8 mouse cellular contexts compared by ENCODE assay signal in the genomic region with DNA sequence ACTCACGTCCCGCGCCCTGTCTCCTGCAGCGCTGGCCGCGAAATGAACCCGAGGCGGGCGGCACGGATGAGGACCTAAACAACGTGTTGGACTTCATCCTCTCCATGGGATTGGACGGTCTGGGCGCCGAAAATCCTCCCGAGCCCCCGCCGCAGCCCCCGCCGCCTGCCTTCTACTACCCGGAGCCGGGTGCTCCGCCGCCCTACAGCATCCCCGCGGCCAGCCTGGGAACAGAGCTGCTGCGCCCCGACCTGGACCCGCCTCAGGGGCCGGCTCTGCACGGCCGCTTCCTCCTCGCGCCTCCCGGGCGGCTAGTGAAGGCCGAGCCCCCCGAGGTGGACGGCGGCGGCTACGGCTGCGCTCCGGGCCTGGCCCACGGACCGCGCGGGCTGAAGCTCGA. TPM values are rescaled to one million over a fixed set of nuclear protein-coding genes. Genes with fewer than 3 reads are reported as not detected.
DNase-seq lines count a peak whose midpoint lies in the region; ATAC-seq and TF ChIP-seq lines count a peak whose summit lies in the region.

No protein-coding gene starts in this region.

- DNase-seq in heart, adult 11 months: no peak
- DNase-seq in ES-E14 (ENCODE audit: low read depth, low spot score): no peak
- no peak for DNase-seq in embryonic facial prominence, embryonic 14.5 days (ENCODE audit: low spot score)
- DNase-seq in midbrain, postnatal 0 days (ENCODE audit: low spot score): no peak
- no peak for DNase-seq in left cerebral cortex, postnatal 36 days (ENCODE audit: low spot score in 2 of 2)
- DNase-seq in frontal cortex, adult 2 months (ENCODE audit: extremely low spot score in 1 of 2, low spot score in 1 of 2): no peak

- H3K4me1 ChIP-seq in heart, embryonic 14.5 days (ENCODE audit: control insufficient read depth in 2 of 2, insufficient read depth in 2 of 2, low read length in 2 of 2): peaks cover 18 to 27% of the 10 kb centered on the region in 2 experiments
- H3K4me1 ChIP-seq in ES-E14 (ENCODE audit: control insufficient read depth in 2 of 2, insufficient read depth in 2 of 2, low read length in 2 of 2, poor library complexity in 1 of 2): peaks cover 9 to 16% of the 10 kb centered on the region in 2 experiments
- no peaks in the 10 kb centered on the region for H3K4me1 ChIP-seq in embryonic facial prominence, embryonic 14.5 days (ENCODE audit: control insufficient read depth, insufficient read depth, low read length)
- peaks cover 14% of the 10 kb centered on the region for H3K4me1 ChIP-seq in intestine, embryonic 16.5 days (ENCODE audit: control insufficient read depth, insufficient read depth, low read length)
- no peaks in the 10 kb centered on the region for H3K4me1 ChIP-seq in midbrain, postnatal 0 days (ENCODE audit: insufficient read depth, low read length)

- in situ Hi-C loops in ES-E14 (cut with MboI; ENCODE audit: low sequenced_read_pairs in 2 of 2, unreplicated experiment in 2 of 2): no loop called here

- WGBS in heart, embryonic 14.5 days: 1% methylated on average over 45 of the region's 48 CpGs
- WGBS in embryonic facial prominence, embryonic 14.5 days: 2% methylated on average over 24 of the region's 48 CpGs
- under 1% methylated on average over 46 of the region's 48 CpGs for WGBS in intestine, embryonic 16.5 days
- WGBS in midbrain, postnatal 0 days: under 1% methylated on average over 34 of the region's 48 CpGs

- peak overlapping the region; percentile 86 for H3K9ac ChIP-seq in heart, embryonic 14.5 days (ENCODE audit: low read length)
- peak overlapping the region; percentile 95 for H3K9ac ChIP-seq in ES-E14 (ENCODE audit: insufficient read depth, low read depth, low read length, poor library complexity, severe bottlenecking)
- peak overlapping the region; percentile 72 for H3K9ac ChIP-seq in embryonic facial prominence, embryonic 14.5 days (ENCODE audit: low read depth, low read length)
- H3K9ac ChIP-seq in intestine, embryonic 16.5 days (ENCODE audit: low read depth, low read length): peak overlapping the region; percentile 71
- peak overlapping the region; percentile 56 for H3K9ac ChIP-seq in midbrain, postnatal 0 days (replicated peaks; ENCODE audit: low read length, poor library complexity, severe bottlenecking)

- TF ChIP-seq CTCF in midbrain, postnatal 0 days (IDR thresholded peaks at IDR 0.05): no peak

- intact Hi-C loops in left cerebral cortex, postnatal 36 days (cut with DNase I): loop anchor here (5.0 kb wide), 2 partner anchors 33 to 47 kb away; no protein-coding TSS in a partner anchor

- H3K4me2 ChIP-seq in heart, embryonic 14.5 days (ENCODE audit: low read length): peak overlapping the region; percentile 90
- peak overlapping the region; percentile 86 for H3K4me2 ChIP-seq in embryonic facial prominence, embryonic 14.5 days (ENCODE audit: low read depth, low read length)
- H3K4me2 ChIP-seq in intestine, embryonic 16.5 days (ENCODE audit: low read depth, low read length): peak overlapping the region; percentile 96
- peak overlapping the region; percentile 59 for H3K4me2 ChIP-seq in midbrain, postnatal 0 days (ENCODE audit: low read depth, low read length, poor library complexity, severe bottlenecking)

- H3K27me3 ChIP-seq in heart, embryonic 14.5 days (ENCODE audit: control insufficient read depth, insufficient read depth, low read length): no peaks in the 10 kb centered on the region
- peaks cover 38% of the 10 kb centered on the region for H3K27me3 ChIP-seq in embryonic facial prominence, embryonic 14.5 days (replicated peaks; ENCODE audit: control insufficient read depth, insufficient read depth, low read length)
- H3K27me3 ChIP-seq in intestine, embryonic 16.5 days (replicated peaks; ENCODE audit: control insufficient read depth, insufficient read depth, low read length): peaks cover 32% of the 10 kb centered on the region
- peaks cover 22% of the 10 kb centered on the region for H3K27me3 ChIP-seq in midbrain, postnatal 0 days (ENCODE audit: insufficient read depth, low read length)

- peak overlapping the region; percentile 77 to 89 for H3K4me3 ChIP-seq in heart, embryonic 14.5 days (ENCODE audit: control insufficient read depth in 1 of 2, insufficient read depth in 1 of 2, low read depth in 1 of 2, low read length in 2 of 2)
- H3K4me3 ChIP-seq in ES-E14 (ENCODE audit: insufficient read depth in 1 of 2, low read depth in 1 of 2, low read length in 2 of 2, poor library complexity in 1 of 2, severe bottlenecking in 1 of 2): peak overlapping the region; percentile 89 to 96
- H3K4me3 ChIP-seq in embryonic facial prominence, embryonic 14.5 days (ENCODE audit: low read depth, low read length): peak overlapping the region; percentile 55
- peak overlapping the region; percentile 65 for H3K4me3 ChIP-seq in intestine, embryonic 16.5 days (ENCODE audit: low read length)
- H3K4me3 ChIP-seq in midbrain, postnatal 0 days (ENCODE audit: low read depth, low read length): peak overlapping the region; percentile 44

- no peaks in the 10 kb centered on the region for H3K9me3 ChIP-seq in heart, embryonic 14.5 days (ENCODE audit: control insufficient read depth, low read length)
- H3K9me3 ChIP-seq in ES-E14 (ENCODE audit: control insufficient read depth, insufficient read depth, low read depth, low read length): no peaks in the 10 kb centered on the region
- H3K9me3 ChIP-seq in embryonic facial prominence, embryonic 14.5 days (ENCODE audit: control insufficient read depth, low read length): no peaks in the 10 kb centered on the region
- no peaks in the 10 kb centered on the region for H3K9me3 ChIP-seq in intestine, embryonic 16.5 days (ENCODE audit: control insufficient read depth, low read length)
- no peaks in the 10 kb centered on the region for H3K9me3 ChIP-seq in midbrain, postnatal 0 days (ENCODE audit: low read length)

- H3K36me3 ChIP-seq in heart, embryonic 14.5 days (ENCODE audit: control insufficient read depth, insufficient read depth, low read length): peaks cover 19% of the 10 kb centered on the region
- peaks cover 46% of the 10 kb centered on the region for H3K36me3 ChIP-seq in ES-E14 (ENCODE audit: control insufficient read depth, insufficient read depth, low read length, poor library complexity, severe bottlenecking)
- no peaks in the 10 kb centered on the region; the same call in 1 of the 2 replicates for H3K36me3 ChIP-seq in embryonic facial prominence, embryonic 14.5 days (ENCODE audit: control insufficient read depth, insufficient read depth, low read length)
- no peaks in the 10 kb centered on the region for H3K36me3 ChIP-seq in intestine, embryonic 16.5 days (ENCODE audit: control insufficient read depth, insufficient read depth, low read length)
- H3K36me3 ChIP-seq in midbrain, postnatal 0 days (ENCODE audit: insufficient read depth, low read length): no peaks in the 10 kb centered on the region

- peak overlapping the region; percentile 71 to 86 for H3K27ac ChIP-seq in heart, embryonic 14.5 days (replicated peaks in 1 of 2; ENCODE audit: control insufficient read depth in 1 of 2, insufficient read depth in 1 of 2, low read depth in 2 of 2, low read length in 2 of 2)
- peak overlapping the region; percentile 88 for H3K27ac ChIP-seq in ES-E14 (ENCODE audit: insufficient read depth, low read depth, low read length, poor library complexity, severe bottlenecking)
- no peak overlapping the region; the same call in 1 of the 2 replicates for H3K27ac ChIP-seq in embryonic facial prominence, embryonic 14.5 days (replicated peaks; ENCODE audit: low read depth, low read length)
- no peak overlapping the region; the same call in 1 of the 2 replicates for H3K27ac ChIP-seq in intestine, embryonic 16.5 days (ENCODE audit: low read length)
- no peak overlapping the region for H3K27ac ChIP-seq in midbrain, postnatal 0 days (ENCODE audit: low read depth, low read length)

- peak; percentile 14 for ATAC-seq in heart, embryonic 14.5 days (ENCODE audit: insufficient number of reproducible peaks, insufficient read depth, low FRiP score, low read depth)
- no peak for ATAC-seq in embryonic facial prominence, embryonic 14.5 days (ENCODE audit: low read depth)
- ATAC-seq in intestine, embryonic 16.5 days: peak; percentile 32
- peak; percentile 11; the same call in 1 of the 2 replicates for ATAC-seq in midbrain, postnatal 0 days (ENCODE audit: low FRiP score)

TF ChIP-seq in ES-E14, 5 proteins besides CTCF, POLR2A, EP300 and RAD21:
- no peak for TF ChIP-seq ZNF384 (IDR thresholded peaks at IDR 0.05; ENCODE audit: low read depth, low read length)

RNA-seq across cellular contexts. Expression of gene Klf2, which starts 0.6 kb away (rescaled TPM):
- polyA plus RNA-seq in heart, embryonic 14.5 days (2014; fragmentation: Nextera tagmentation; extraction: Ambion mirVana): 22.0 and 24.1 TPM in 2 replicates
- total RNA-seq in ES-E14 (2012; rRNA removed): 55.0 and 58.5 TPM in 2 replicates
- polyA plus RNA-seq in embryonic facial prominence, embryonic 14.5 days (2014; fragmentation: Nextera tagmentation; extraction: Ambion mirVana): 19.9 and 22.1 TPM in 2 replicates
- polyA plus RNA-seq in intestine, embryonic 16.5 days (2015; fragmentation: Nextera tagmentation; extraction: Ambion mirVana): 3.6 and 5.1 TPM in 2 replicates
- total RNA-seq in midbrain, postnatal 0 days (2014; rRNA removed): 5.3 and 7.8 TPM in 2 replicates
- 9.8 and 10.5 TPM in 2 replicates for polyA plus RNA-seq in midbrain, postnatal 0 days (2015; fragmentation: Nextera tagmentation; extraction: Ambion mirVana)
- 10 to 100 TPM; 13.5 to 22.2 TPM for total RNA-seq in left cerebral cortex, postnatal 36 days (2021)
- 10.3 and 18.3 TPM in 2 replicates for polyA plus RNA-seq in frontal cortex, adult 2 months (2012; rRNA removed)

RNA-seq across cellular contexts. Expression of gene Gm10282, which starts 14.3 kb away (rescaled TPM):
- 17.9 and 18.1 TPM in 2 replicates for polyA plus RNA-seq in heart, embryonic 14.5 days (2014; fragmentation: Nextera tagmentation; extraction: Ambion mirVana)
- 13.0 and 21.2 TPM in 2 replicates for total RNA-seq in ES-E14 (2012; rRNA removed)
- polyA plus RNA-seq in embryonic facial prominence, embryonic 14.5 days (2014; fragmentation: Nextera tagmentation; extraction: Ambion mirVana): 23.1 and 26.5 TPM in 2 replicates
- 14.3 and 18.9 TPM in 2 replicates for polyA plus RNA-seq in intestine, embryonic 16.5 days (2015; fragmentation: Nextera tagmentation; extraction: Ambion mirVana)
- 2.4 and 3.9 TPM in 2 replicates for total RNA-seq in midbrain, postnatal 0 days (2014; rRNA removed)
- polyA plus RNA-seq in midbrain, postnatal 0 days (2015; fragmentation: Nextera tagmentation; extraction: Ambion mirVana): 9.0 and 10.2 TPM in 2 replicates
- 1 to 10 TPM; 5.2 to 6.4 TPM for total RNA-seq in left cerebral cortex, postnatal 36 days (2021)
- polyA plus RNA-seq in frontal cortex, adult 2 months (2012; rRNA removed): 3.7 and 6.4 TPM in 2 replicates

Comparison
In these comparisons a context has a peak if more than half of its experiments do, and no peak if none do; other contexts are left out.
1. H3K27ac ChIP-seq: peak in heart, embryonic 14.5 days (2 of 2) and ES-E14 (single experiment); none in embryonic facial prominence, embryonic 14.5 days (single experiment), intestine, embryonic 16.5 days (single experiment) and midbrain, postnatal 0 days (single experiment).
2. Peak in every context shown above with its lines, with median percentiles within 50 percentile points of each other: H3K4me2 ChIP-seq, H3K4me3 ChIP-seq and H3K9ac ChIP-seq.